Mouse (Mus musculus): Measurements from ENCODE around the gene Ap5z1. TPM values are rescaled to one million over a fixed set of nuclear protein-coding genes. Genes with fewer than 3 reads are reported as not detected.

Gene Ap5z1
- polyA plus RNA-seq (2012; ENCODE audit: low replicate concordance): 22.3 and 34.2 TPM in 2 replicates

GRCm38 (mm10) chr5:142463461-142464454, at the start of gene Ap5z1:
Ap5z1 (plus strand) TSS chr5:142463944.

Other genes starting within 250 kb of the Ap5z1 start
- gene Foxk1, start 62.4 kb upstream of the Ap5z1 start, polyA plus RNA-seq (2012; ENCODE audit: low replicate concordance): 38.7 and 75.2 TPM in 2 replicates
- gene Papolb, start 66.1 kb downstream of the Ap5z1 start, polyA plus RNA-seq (2012; ENCODE audit: low replicate concordance): not detected in 2 replicates
- gene Radil, start 87.2 kb downstream of the Ap5z1 start, polyA plus RNA-seq (2012; ENCODE audit: low replicate concordance): 0.13 TPM in 1 of 2 replicates, not detected in the other
- not detected in 2 replicates for gene Mmd2, start 144.9 kb downstream of the Ap5z1 start, polyA plus RNA-seq (2012; ENCODE audit: low replicate concordance)
- 25.8 and 28.2 TPM in 2 replicates for gene Wipi2, start 163.8 kb downstream of the Ap5z1 start, polyA plus RNA-seq (2012; ENCODE audit: low replicate concordance)
- 3.0 and 3.8 TPM in 2 replicates for gene Slc29a4, start 228.6 kb downstream of the Ap5z1 start, polyA plus RNA-seq (2012; ENCODE audit: low replicate concordance)